ENCODE assay signal across 20 mouse cellular contexts in the genomic region with DNA sequence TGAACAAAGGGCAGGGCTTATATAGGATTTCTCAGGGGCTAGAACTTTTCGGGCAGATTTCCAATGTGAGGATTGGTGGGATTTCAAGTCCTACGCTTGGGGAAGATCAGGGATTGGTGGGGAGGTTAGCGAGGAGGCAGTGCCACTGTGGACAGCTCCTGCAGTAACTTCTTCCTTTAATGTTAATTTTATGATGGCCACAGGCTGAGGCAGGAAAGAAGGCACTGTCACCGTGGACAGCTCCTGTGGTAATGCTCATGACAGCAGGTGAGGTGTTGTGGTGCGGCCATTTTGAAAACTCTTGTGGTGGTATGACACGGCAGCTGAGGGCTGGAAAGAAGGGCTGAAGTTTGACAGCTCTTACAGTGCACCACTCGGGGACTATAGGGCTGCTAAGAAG.
"Had no signal": no experiment of that assay in that cellular context is flagged by ENCODE, and none has a peak within 500 bp of the region (broad histone marks: within the 10 kb centered on the region; RNA-seq: fewer than 3 reads in every experiment).

No protein-coding gene starts in this region.

- DNase-seq: kidney, adult 11 months; kidney, adult 8-10 months; kidney, postnatal 14 days; kidney, postnatal 4 days; layer of hippocampus, adult 9-11 months; liver; lung, adult 18-20 months; lung, postnatal 10 days; lung, postnatal 36 days; midbrain, embryonic 14.5 days; thymus, adult 2 months; thymus, postnatal 14 days had no signal

- H3K36me3 ChIP-seq: limb, embryonic 10.5 days; limb, embryonic 13.5 days; liver, embryonic 12.5 days; liver, embryonic 15.5 days; lung, embryonic 15.5 days; neural tube, embryonic 12.5 days had no signal

- H3K9me3 ChIP-seq: limb, embryonic 10.5 days; limb, embryonic 13.5 days; liver, embryonic 12.5 days; liver, embryonic 15.5 days; lung, embryonic 15.5 days; neural tube, embryonic 12.5 days had no signal

- ATAC-seq: liver, embryonic 12.5 days had no signal

- H3K27ac ChIP-seq: layer of hippocampus, adult 2 months; limb, embryonic 10.5 days; limb, embryonic 13.5 days; liver, embryonic 12.5 days; liver, embryonic 15.5 days; lung, embryonic 15.5 days; neural tube, embryonic 12.5 days had no signal

- H3K27me3 ChIP-seq: neural tube, embryonic 12.5 days had no signal

- H3K4me2 ChIP-seq: limb, embryonic 13.5 days; liver, embryonic 12.5 days; liver, embryonic 15.5 days; lung, embryonic 15.5 days; midbrain, embryonic 11.5 days; neural tube, embryonic 12.5 days had no signal

- H3K9ac ChIP-seq: limb, embryonic 13.5 days; liver, embryonic 12.5 days; liver, embryonic 15.5 days; lung, embryonic 15.5 days; neural tube, embryonic 12.5 days had no signal

- H3K4me3 ChIP-seq: layer of hippocampus, adult 2 months; limb, embryonic 10.5 days; limb, embryonic 13.5 days; liver, embryonic 12.5 days; liver, embryonic 15.5 days; lung, embryonic 15.5 days; neural tube, embryonic 12.5 days had no signal
